Mouse (Mus musculus) heart, embryonic 11.5 days (tissue): ENCODE data around the gene Sorcs3. TPM values are rescaled to one million over a fixed set of nuclear protein-coding genes. Genes with fewer than 3 reads are reported as not detected.

Source experiments
- ATAC-seq: fragments of 200-750 bp; cut with Nextera tagmentation; replicated peaks from 2 replicates; pipeline ENCODE4 v1.8.0; 2017; ENCODE audit warnings: moderate library complexity; ENCODE audit not compliant: insufficient number of reproducible peaks, low FRiP score, low TSS enrichment
- H3K27ac ChIP-seq: fragments of 300-500 bp; sonication (generic); 2 replicates; pipeline ENCODE4 v1.5.1; 2014; ENCODE audit warnings: mild to moderate bottlenecking, low read depth, low read length
- H3K27me3 ChIP-seq: fragments of 300-500 bp; sonication (generic); 2 replicates; pipeline ENCODE4 v1.6.1; 2014; ENCODE audit warnings: mild to moderate bottlenecking, low read length, mixed read lengths; ENCODE audit not compliant: control insufficient read depth, insufficient read depth
- H3K36me3 ChIP-seq: fragments of 300-500 bp; sonication (generic); 2 replicates; pipeline ENCODE4 v1.6.1; 2014; ENCODE audit warnings: mild to moderate bottlenecking, low read length, moderate library complexity, mixed read lengths; ENCODE audit not compliant: control insufficient read depth, insufficient read depth
- H3K4me1 ChIP-seq: fragments of 300-500 bp; sonication (generic); 2 replicates; pipeline ENCODE4 v1.6.1; 2014; ENCODE audit warnings: low read length; ENCODE audit not compliant: control insufficient read depth, insufficient read depth
- H3K4me2 ChIP-seq: fragments of 300-500 bp; sonication (generic); 2 replicates; pipeline ENCODE4 v1.6.1; 2014; ENCODE audit warnings: mild to moderate bottlenecking, moderate library complexity
- H3K4me3 ChIP-seq: fragments of 300-500 bp; sonication (generic); 2 replicates; pipeline ENCODE4 v1.5.1; 2014; ENCODE audit warnings: low read depth, low read length
- H3K9ac ChIP-seq: fragments of 300-500 bp; sonication (generic); 2 replicates; pipeline ENCODE4 v1.6.1; 2014; ENCODE audit warnings: mild to moderate bottlenecking, low read depth, low read length, moderate library complexity
- H3K9me3 ChIP-seq: fragments of 300-500 bp; sonication (generic); replicated peaks from 2 replicates; pipeline ENCODE4 v1.6.1; 2016; ENCODE audit warnings: low read length; ENCODE audit not compliant: control insufficient read depth
- WGBS: fragments of 180-500 bp; shearing (Covaris S2); extraction: QIAGEN DNeasy Blood & Tissue Kit; methylation state at CpG from one replicate; pipeline ENCODE4 v1.1.7; 2014; ENCODE audit not compliant: insufficient replicate concordance; 5-methylcytosine and 5-hydroxymethylcytosine counted together
- polyA plus RNA-seq: library from polyadenylated mRNA; unstranded; fragments of >200 nt; fragmentation: Nextera tagmentation; extraction: Ambion mirVana; gene quantifications from 2 replicates; pipeline ENCODE4 v1.2.1, GENCODE M21; 2014

The Sorcs3 gene
- polyA plus RNA-seq, 1 experiment from 2014 or later, result 0.44 TPM

DNA sequence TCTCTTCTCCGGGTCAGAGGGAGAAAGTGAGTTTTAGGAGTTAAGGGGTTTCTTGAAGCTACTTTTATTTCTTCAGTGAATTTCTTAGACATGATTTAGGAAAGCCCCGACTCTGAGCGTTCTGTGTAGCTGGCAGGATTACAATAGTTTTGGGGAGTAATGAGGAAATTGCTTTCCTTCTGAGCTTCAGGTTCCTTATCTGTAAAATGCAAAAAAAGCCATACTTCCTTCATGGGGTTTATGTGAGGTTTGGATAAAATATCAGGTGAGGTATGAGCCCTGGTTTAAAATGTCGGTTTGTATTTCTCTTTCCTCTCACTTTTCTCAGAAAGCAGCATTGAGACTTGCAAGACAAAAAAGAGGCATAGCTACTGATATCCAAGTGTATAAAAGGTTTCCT is 327.8 kb downstream of the Sorcs3 start:
- Histone ChIP-seq H3K36me3 (no peaks in the 10 kb centered on the region), H3K27ac (no peak overlapping the region), H3K4me3 (no peak overlapping the region), H3K9ac (no peak overlapping the region), H3K4me1 (no peaks in the 10 kb centered on the region), H3K27me3 (no peaks in the 10 kb centered on the region), H3K9me3 (no peaks in the 10 kb centered on the region), H3K4me2 (no peak overlapping the region)
- 81% methylated on average over 4 of the region's 4 CpGs for WGBS
- ATAC-seq, result no peak

DNA sequence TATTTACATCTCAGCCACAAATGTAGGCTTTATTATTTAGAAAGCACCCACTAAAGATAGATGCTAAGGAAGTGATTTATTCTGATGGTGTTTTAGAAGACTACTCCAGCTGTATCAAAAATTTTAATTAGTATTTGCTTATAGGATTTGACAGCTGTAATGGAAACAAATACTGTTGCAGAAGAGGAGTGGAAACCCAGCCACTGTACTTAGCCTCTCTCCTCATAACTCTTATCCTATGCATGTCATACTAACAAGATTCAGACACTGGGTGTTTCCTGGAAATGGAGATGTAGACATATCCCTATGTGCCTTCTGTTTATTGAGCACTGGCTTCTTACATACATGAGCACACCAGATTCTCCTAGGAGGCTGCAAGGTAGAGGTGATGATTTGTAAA is 338.5 kb downstream of the Sorcs3 start:
- Histone ChIP-seq H3K9me3 (no peaks in the 10 kb centered on the region), H3K27ac (no peak overlapping the region), H3K4me2 (no peak overlapping the region), H3K27me3 (no peaks in the 10 kb centered on the region), H3K36me3 (no peaks in the 10 kb centered on the region), H3K4me1 (no peaks in the 10 kb centered on the region), H3K4me3 (no peak overlapping the region), H3K9ac (no peak overlapping the region)
- no peak for ATAC-seq

DNA sequence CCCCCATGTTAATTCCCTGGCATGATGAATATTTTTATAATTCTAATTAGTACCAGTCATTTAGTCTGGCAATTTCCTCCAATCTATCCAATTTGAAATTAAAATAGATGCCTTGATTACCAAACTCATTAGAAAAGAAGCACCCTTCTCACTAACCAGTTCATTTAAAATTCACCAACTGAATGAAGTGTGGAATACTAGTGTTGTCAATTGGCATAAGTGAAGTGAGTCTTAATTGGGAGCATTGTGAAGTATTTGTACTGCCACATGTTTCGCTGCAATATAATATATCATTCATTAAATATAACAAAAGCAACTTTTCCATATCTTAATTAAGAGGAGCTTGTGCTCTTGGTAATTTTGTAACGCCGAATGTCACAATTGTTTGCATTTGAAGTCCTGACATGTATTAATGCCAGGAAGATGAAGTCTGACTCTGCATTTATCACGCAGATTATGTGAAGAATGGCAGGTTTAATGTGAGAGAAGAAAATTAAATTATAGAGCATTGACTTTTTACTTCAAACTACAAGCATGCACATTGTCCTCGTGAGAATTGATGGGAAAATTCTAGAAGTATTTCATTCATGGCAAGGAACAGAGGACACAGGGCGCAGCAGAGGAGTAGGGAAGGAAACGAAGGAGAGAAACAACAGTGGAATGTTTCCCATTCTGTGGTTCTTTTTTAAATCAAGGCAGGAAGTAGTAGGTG is 339.8 kb downstream of the Sorcs3 start:
- H3K27ac ChIP-seq, result no peak overlapping the region
- no peak overlapping the region for H3K4me2 ChIP-seq
- no peaks in the 10 kb centered on the region for H3K36me3 ChIP-seq
- H3K27me3 ChIP-seq, result no peaks in the 10 kb centered on the region
- no peak for ATAC-seq
- no peak overlapping the region for H3K9ac ChIP-seq
- H3K4me1 ChIP-seq, result no peaks in the 10 kb centered on the region
- no peaks in the 10 kb centered on the region for H3K9me3 ChIP-seq
- no peak overlapping the region for H3K4me3 ChIP-seq
- WGBS, result 85% methylated on average over 7 of the region's 7 CpGs

DNA sequence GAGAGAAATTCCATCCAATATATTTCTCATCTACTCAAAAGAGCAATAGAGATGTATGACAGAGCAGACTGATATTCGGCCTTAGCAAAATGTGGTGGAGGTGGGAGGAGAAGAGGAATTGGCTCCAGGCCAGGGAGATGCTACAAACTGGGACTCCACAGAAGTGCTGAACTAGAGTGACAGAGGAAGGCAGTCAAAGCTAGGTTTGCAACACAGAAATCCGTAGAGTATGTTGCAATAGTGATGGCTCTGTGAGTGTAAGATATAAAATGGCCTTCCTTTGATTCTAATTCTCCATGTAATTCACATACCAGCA is 340.3 kb downstream of the Sorcs3 start:
- no peak for ATAC-seq
- Histone ChIP-seq H3K4me2 (no peak overlapping the region), H3K4me3 (no peak overlapping the region), H3K4me1 (no peaks in the 10 kb centered on the region), H3K9ac (no peak overlapping the region), H3K36me3 (no peaks in the 10 kb centered on the region), H3K27ac (no peak overlapping the region), H3K27me3 (no peaks in the 10 kb centered on the region), H3K9me3 (no peaks in the 10 kb centered on the region)
- 84% methylated on average over 2 of the region's 2 CpGs for WGBS

DNA sequence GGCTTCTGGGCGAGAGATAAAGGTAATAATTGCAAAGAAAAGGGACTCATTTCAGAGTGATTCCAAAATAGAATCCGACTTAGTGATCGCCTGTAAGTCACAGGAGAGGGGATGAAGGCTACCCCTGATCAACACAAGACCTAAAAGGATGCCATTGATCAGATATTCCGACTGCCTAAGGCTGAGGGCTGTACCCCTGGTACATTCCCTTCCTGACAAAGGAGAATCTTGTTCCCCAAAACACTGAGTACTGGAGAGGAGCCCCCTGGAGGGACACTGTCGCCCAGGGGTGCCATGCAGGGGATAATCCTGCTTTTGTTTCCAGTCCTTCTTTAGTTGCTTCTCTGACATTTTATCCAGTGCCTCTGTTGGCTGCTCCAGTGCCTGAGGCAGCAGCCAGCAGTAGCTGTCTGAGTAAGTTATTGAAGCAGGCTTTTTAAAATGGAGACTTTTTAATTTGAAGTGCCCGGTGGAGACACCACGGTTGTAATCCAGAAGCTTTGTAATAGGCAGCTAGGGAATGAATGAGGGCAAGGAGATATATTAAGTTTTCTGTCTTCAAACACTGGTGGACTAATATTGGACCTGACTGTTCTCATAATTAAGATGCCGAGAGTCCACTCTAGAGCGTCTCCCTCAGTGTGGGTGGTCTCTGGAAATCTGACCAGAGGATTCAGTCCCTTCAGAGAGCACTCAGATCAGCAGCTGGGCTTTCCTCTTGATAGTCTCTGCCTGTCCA is 342.5 kb downstream of the Sorcs3 start:
- Histone ChIP-seq H3K36me3 (no peaks in the 10 kb centered on the region), H3K4me3 (no peak overlapping the region), H3K27ac (no peak overlapping the region), H3K4me1 (no peaks in the 10 kb centered on the region), H3K9me3 (no peaks in the 10 kb centered on the region), H3K27me3 (no peaks in the 10 kb centered on the region), H3K9ac (no peak overlapping the region), H3K4me2 (no peak overlapping the region)
- no peak for ATAC-seq
- 47% methylated on average over 9 of the region's 9 CpGs for WGBS

DNA sequence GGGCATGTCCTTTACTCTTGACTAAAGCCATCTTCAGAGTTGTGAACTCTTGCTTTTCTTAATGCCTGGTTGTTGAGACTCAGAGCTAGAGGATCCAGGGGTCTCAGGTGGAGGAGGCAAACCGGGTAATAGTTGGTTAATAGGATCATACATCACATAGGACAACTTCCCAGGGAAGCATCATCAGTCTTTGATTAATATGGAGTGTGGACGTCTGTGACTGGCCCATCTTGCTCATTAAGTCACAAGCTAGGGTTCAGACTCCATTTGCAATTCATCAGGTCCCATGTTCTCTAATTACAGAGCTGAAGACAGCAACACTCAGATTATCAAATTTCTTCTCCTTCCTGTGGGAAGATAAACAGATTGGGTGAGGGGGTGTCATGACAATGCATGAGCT is 353.6 kb downstream of the Sorcs3 start:
- Histone ChIP-seq H3K4me1 (no peaks in the 10 kb centered on the region), H3K4me3 (no peak overlapping the region), H3K9me3 (no peaks in the 10 kb centered on the region), H3K9ac (no peak overlapping the region), H3K36me3 (no peaks in the 10 kb centered on the region), H3K4me2 (no peak overlapping the region), H3K27ac (no peak overlapping the region), H3K27me3 (no peaks in the 10 kb centered on the region)
- no peak for ATAC-seq
- WGBS, result 54% methylated on average over 2 of the region's 2 CpGs

DNA sequence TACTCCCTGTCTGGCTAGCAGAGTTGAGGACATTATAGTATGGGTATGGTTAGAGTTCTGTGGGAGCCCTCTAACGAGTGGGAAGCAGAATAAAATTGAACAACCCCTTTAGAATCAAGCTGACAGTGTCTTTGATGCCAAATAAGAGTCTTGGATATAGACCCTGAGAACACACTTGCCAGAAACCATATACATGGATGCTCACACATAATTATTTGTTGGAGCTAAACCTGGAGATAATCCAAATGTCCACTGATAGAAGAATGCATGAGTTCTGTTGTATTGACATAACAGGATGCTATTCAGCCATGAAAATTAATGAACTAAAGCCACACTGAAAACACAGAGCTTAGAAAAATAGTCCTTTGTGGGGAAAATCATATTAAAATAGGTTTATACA is 369.9 kb downstream of the Sorcs3 start:
- Histone ChIP-seq H3K27me3 (no peaks in the 10 kb centered on the region), H3K9ac (no peak overlapping the region), H3K36me3 (no peaks in the 10 kb centered on the region), H3K4me3 (no peak overlapping the region), H3K9me3 (no peaks in the 10 kb centered on the region), H3K27ac (no peak overlapping the region), H3K4me1 (no peaks in the 10 kb centered on the region), H3K4me2 (no peak overlapping the region)
- no peak for ATAC-seq
- WGBS, result 74% methylated on average over 1 of the region's 1 CpGs

DNA sequence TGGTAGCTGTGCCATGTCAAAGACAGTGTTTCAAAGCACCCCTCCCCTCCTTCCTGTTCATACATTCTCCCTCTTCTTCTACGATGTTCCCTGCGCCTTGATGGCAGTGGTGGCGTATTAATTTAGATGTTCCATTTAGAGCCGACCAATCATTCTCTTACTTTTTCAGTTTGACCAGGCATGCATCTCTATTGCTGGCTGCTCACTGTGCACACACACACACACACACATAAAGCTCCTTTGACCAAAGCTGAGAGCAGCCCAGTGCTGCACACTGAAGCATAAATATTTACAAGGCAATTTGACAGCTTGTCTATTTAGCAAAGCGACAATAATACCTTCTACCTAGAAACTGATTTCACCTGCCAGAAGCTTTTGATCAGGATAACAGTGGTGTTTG is 371.3 kb downstream of the Sorcs3 start:
- Histone ChIP-seq H3K4me1 (no peaks in the 10 kb centered on the region), H3K27ac (no peak overlapping the region), H3K4me3 (no peak overlapping the region), H3K9me3 (no peaks in the 10 kb centered on the region), H3K9ac (no peak overlapping the region), H3K27me3 (no peaks in the 10 kb centered on the region), H3K4me2 (no peak overlapping the region), H3K36me3 (no peaks in the 10 kb centered on the region)
- WGBS, result 85% methylated on average over 5 of the region's 5 CpGs
- no peak for ATAC-seq

DNA sequence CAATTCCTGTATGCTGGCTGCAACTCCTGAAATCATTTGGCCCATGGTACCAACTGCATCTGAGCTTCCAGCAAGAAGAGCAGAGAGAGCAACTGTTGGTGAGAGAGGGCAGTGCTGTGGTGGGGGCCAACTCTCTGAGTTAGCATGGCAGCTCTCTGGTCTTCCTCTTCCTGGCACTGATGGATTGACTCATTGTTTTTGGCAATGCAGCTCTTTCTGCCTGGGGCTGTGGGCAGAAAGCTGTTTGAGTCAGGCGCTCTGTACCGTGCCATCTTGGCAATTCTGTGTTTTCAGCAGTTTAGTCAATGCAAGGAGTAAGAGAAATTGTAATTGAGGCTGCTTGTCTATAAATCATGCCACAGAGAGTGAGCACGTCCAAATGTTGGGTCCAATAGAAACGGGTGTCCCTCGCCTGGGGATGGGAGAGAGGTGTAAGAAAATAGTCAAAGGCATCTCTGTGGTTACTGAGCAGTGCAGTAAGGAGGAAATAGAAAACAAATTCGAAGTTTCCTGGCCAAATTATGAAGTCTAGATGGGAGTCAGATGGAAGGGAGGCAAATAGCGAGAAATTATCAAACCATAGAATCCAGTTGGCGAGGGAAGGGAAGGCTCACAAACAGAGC is 379.2 kb downstream of the Sorcs3 start:
- Histone ChIP-seq H3K27ac (no peak overlapping the region), H3K4me2 (no peak overlapping the region), H3K9me3 (no peaks in the 10 kb centered on the region), H3K9ac (no peak overlapping the region), H3K36me3 (no peaks in the 10 kb centered on the region), H3K27me3 (no peaks in the 10 kb centered on the region), H3K4me1 (no peaks in the 10 kb centered on the region), H3K4me3 (no peak overlapping the region)
- 80% methylated on average over 8 of the region's 8 CpGs for WGBS
- no peak for ATAC-seq
